Mouse (Mus musculus) heart, embryonic 13.5 days (tissue): ENCODE measurements around the gene Clpp. TPM values are rescaled to one million over a fixed set of nuclear protein-coding genes. Genes with fewer than 3 reads are reported as not detected.

Source experiments
- ATAC-seq: fragments of 200-750 bp; cut with Nextera tagmentation; 2 replicates; pipeline ENCODE4 v1.8.0; 2017; ENCODE audit warnings: moderate TSS enrichment; ENCODE audit not compliant: insufficient number of reproducible peaks, low FRiP score, low TSS enrichment; ENCODE audit errors: extremely low read depth
- H3K27ac ChIP-seq: fragments of 300-500 bp; sonication (generic); replicated peaks from 2 replicates; pipeline ENCODE4 v1.5.1; 2015; ENCODE audit warnings: moderate library complexity, mild to moderate bottlenecking, inconsistent platforms
- H3K27me3 ChIP-seq: fragments of 300-500 bp; sonication (generic); replicated peaks from 2 replicates; pipeline ENCODE4 v1.6.1; 2015; ENCODE audit warnings: mild to moderate bottlenecking, inconsistent platforms
- H3K36me3 ChIP-seq: fragments of 300-500 bp; sonication (generic); 2 replicates; pipeline ENCODE4 v1.6.1; 2015; ENCODE audit warnings: mild to moderate bottlenecking, inconsistent platforms
- H3K4me1 ChIP-seq: fragments of 300-500 bp; sonication (generic); 2 replicates; pipeline ENCODE4 v1.6.1; 2015; ENCODE audit warnings: inconsistent platforms
- H3K4me2 ChIP-seq: fragments of 300-500 bp; sonication (generic); 2 replicates; pipeline ENCODE4 v1.6.1; 2015; ENCODE audit warnings: inconsistent platforms, mild to moderate bottlenecking, moderate library complexity
- H3K4me3 ChIP-seq: fragments of 300-500 bp; sonication (generic); 2 replicates; pipeline ENCODE4 v1.5.1; 2015; ENCODE audit warnings: moderate library complexity, mild to moderate bottlenecking, inconsistent platforms
- H3K9ac ChIP-seq: fragments of 300-500 bp; sonication (generic); 2 replicates; pipeline ENCODE4 v1.6.1; 2015; ENCODE audit warnings: inconsistent platforms, mild to moderate bottlenecking, moderate library complexity
- H3K9me3 ChIP-seq: fragments of 300-500 bp; sonication (generic); 2 replicates; pipeline ENCODE4 v1.6.1; 2016; ENCODE audit warnings: inconsistent platforms
- WGBS: fragments of 180-500 bp; shearing (Covaris S2); methylation state at CpG from one replicate; pipeline ENCODE4 v1.1.7; 2015; ENCODE audit warnings: mixed read lengths; 5-methylcytosine and 5-hydroxymethylcytosine counted together
- polyA plus RNA-seq: library from polyadenylated mRNA; unstranded; fragments of >200 nt; fragmentation: Nextera tagmentation; extraction: Ambion mirVana; gene quantifications from 2 replicates; pipeline ENCODE4 v1.2.1, GENCODE M21; 2015

Clpp gene
- polyA plus RNA-seq, 1 experiment from 2014 or later = 110 TPM

- Histone ChIP-seq H3K27ac (no peak overlapping the region), H3K36me3 (peaks cover 72% of the 10 kb centered on the region), H3K27me3 (no peaks in the 10 kb centered on the region), H3K4me1 (peaks cover 17% of the 10 kb centered on the region), H3K4me3 (no peak overlapping the region), H3K9ac (no peak overlapping the region), H3K4me2 (no peak overlapping the region), H3K9me3 (no peaks in the 10 kb centered on the region)
- WGBS = 86% methylated on average over 13 of the region's 13 CpGs
- ATAC-seq = no peak
These were observed 17.2 kb downstream of the Clpp start for GRCm38 (mm10) chr17:57007137-57007905.

- under 1% methylated on average over 19 of the region's 19 CpGs for whole genome bisulfite sequencing
- Histone ChIP-seq H3K4me2 (peak overlapping the region; percentile 75), H3K27ac (peak overlapping the region; percentile 83), H3K4me3 (peak overlapping the region; percentile 74), H3K4me1 (peaks cover 20% of the 10 kb centered on the region), H3K9ac (peak overlapping the region; percentile 82), H3K36me3 (peaks cover 37% of the 10 kb centered on the region), H3K27me3 (no peaks in the 10 kb centered on the region), H3K9me3 (no peaks in the 10 kb centered on the region)
- peak; percentile 3; the same call in 1 of the 2 replicates for ATAC-seq
These were observed 20.8 kb downstream of the Clpp start for GRCm38 (mm10) chr17:57010911-57011235.

- no peaks in the 10 kb centered on the region for H3K9me3 ChIP-seq
- ATAC-seq = peak; percentile 88
- peaks cover 20% of the 10 kb centered on the region for H3K4me1 ChIP-seq
- peak within 1 kb of the TSS; percentile 74 for H3K4me3 ChIP-seq
- peak within 1 kb of the TSS; percentile 83 for H3K9ac ChIP-seq
- H3K4me2 ChIP-seq = peak within 1 kb of the TSS; percentile 75
- H3K27me3 ChIP-seq = no peaks in the 10 kb centered on the region
- WGBS = under 1% methylated on average over 51 of the region's 51 CpGs
- peaks cover 31% of the 10 kb centered on the region for H3K36me3 ChIP-seq
- peak within 1 kb of the TSS; percentile 85 for H3K27ac ChIP-seq
These were observed 21.4 kb downstream of the Clpp start, which contains the start of the genes Gtf2f1 and Gm17949 for GRCm38 (mm10) chr17:57011236-57012141. Gene Gtf2f1 (minus strand): TSS chr17:57011288. Gene Gm17949 (plus strand): TSS chr17:57011469.

- H3K4me2 ChIP-seq = peak overlapping the region; percentile 75
- ATAC-seq = no peak
- peak overlapping the region; percentile 85; the same call in 1 of the 2 replicates for H3K27ac ChIP-seq
- H3K4me1 ChIP-seq = peaks cover 20% of the 10 kb centered on the region
- 72% methylated on average over 13 of the region's 13 CpGs for WGBS
- peak overlapping the region; percentile 83 for H3K9ac ChIP-seq
- H3K4me3 ChIP-seq = peak overlapping the region; percentile 74
- peaks cover 22% of the 10 kb centered on the region for H3K36me3 ChIP-seq
- H3K27me3 ChIP-seq = no peaks in the 10 kb centered on the region
- no peaks in the 10 kb centered on the region for H3K9me3 ChIP-seq
These were observed 22.2 kb downstream of the Clpp start for GRCm38 (mm10) chr17:57012245-57012795.

- Histone ChIP-seq H3K27me3 (no peaks in the 10 kb centered on the region), H3K4me1 (no peaks in the 10 kb centered on the region), H3K4me2 (no peak overlapping the region), H3K9me3 (no peaks in the 10 kb centered on the region), H3K4me3 (no peak overlapping the region), H3K27ac (no peak overlapping the region), H3K9ac (no peak overlapping the region), H3K36me3 (peaks cover 55% of the 10 kb centered on the region)
- WGBS = 69% methylated on average over 2 of the region's 2 CpGs
- ATAC-seq = no peak
These were observed 29.6 kb downstream of the Clpp start for GRCm38 (mm10) chr17:57019693-57020092.

GRCm38 (mm10) chr17:57020960-57021359 lies 30.9 kb downstream of the Clpp start:
- ATAC-seq = no peak
- 82% methylated on average over 5 of the region's 5 CpGs for WGBS

GRCm38 (mm10) chr17:57027471-57027870 lies 37.4 kb downstream of the Clpp start:
- Histone ChIP-seq H3K9me3 (no peaks in the 10 kb centered on the region), H3K36me3 (peaks cover 66% of the 10 kb centered on the region), H3K27me3 (no peaks in the 10 kb centered on the region), H3K4me3 (no peak overlapping the region), H3K4me1 (peaks cover 20% of the 10 kb centered on the region), H3K9ac (no peak overlapping the region), H3K27ac (no peak overlapping the region), H3K4me2 (no peak overlapping the region)
- no peak for ATAC-seq
- WGBS = 84% methylated on average over 4 of the region's 4 CpGs

More at GRCm38 (mm10) chr17:57020960-57021359, 30.9 kb downstream of the Clpp start:
- Histone ChIP-seq H3K4me1 (no peaks in the 10 kb centered on the region), H3K9me3 (no peaks in the 10 kb centered on the region), H3K27me3 (no peaks in the 10 kb centered on the region), H3K4me2 (no peak overlapping the region), H3K36me3 (peaks cover 68% of the 10 kb centered on the region), H3K9ac (no peak overlapping the region), H3K4me3 (no peak overlapping the region), H3K27ac (no peak overlapping the region)

GRCm38 (mm10) chr17:57029691-57030090 lies 39.6 kb downstream of the Clpp start:
- Histone ChIP-seq H3K4me3 (peak overlapping the region; percentile 95), H3K36me3 (peaks cover 43% of the 10 kb centered on the region), H3K27me3 (no peaks in the 10 kb centered on the region), H3K4me2 (peak overlapping the region; percentile 92), H3K27ac (peak overlapping the region; percentile 94; the same call in 1 of the 2 replicates), H3K9me3 (no peaks in the 10 kb centered on the region), H3K4me1 (peaks cover 23% of the 10 kb centered on the region), H3K9ac (peak overlapping the region; percentile 100)
- WGBS = 24% methylated on average over 8 of the region's 8 CpGs
- ATAC-seq = no peak

GRCm38 (mm10) chr17:57030931-57031660 lies 41.0 kb downstream of the Clpp start, which contains the start of gene Khsrp:
Gene Khsrp (minus strand): TSS chr17:57031522.
- peak within 1 kb of the TSS; percentile 95 for H3K4me3 ChIP-seq
- H3K27ac ChIP-seq = peak within 1 kb of the TSS; percentile 94
- no peaks in the 10 kb centered on the region for H3K9me3 ChIP-seq
- ATAC-seq = peak; percentile 1; the same call in 1 of the 2 replicates
- peaks cover 29% of the 10 kb centered on the region for H3K36me3 ChIP-seq
- under 1% methylated on average over 87 of the region's 99 CpGs for WGBS
- H3K4me1 ChIP-seq = peaks cover 23% of the 10 kb centered on the region
- peak within 1 kb of the TSS; percentile 92 for H3K4me2 ChIP-seq
- H3K27me3 ChIP-seq = no peaks in the 10 kb centered on the region
- peak within 1 kb of the TSS; percentile 100 for H3K9ac ChIP-seq

- Histone ChIP-seq H3K4me1 (peaks cover 23% of the 10 kb centered on the region), H3K9me3 (no peaks in the 10 kb centered on the region), H3K36me3 (peaks cover 22% of the 10 kb centered on the region), H3K27ac (peak overlapping the region; percentile 89), H3K27me3 (peaks cover 5% of the 10 kb centered on the region; the same call in 1 of the 2 replicates), H3K4me3 (peak overlapping the region; percentile 95), H3K4me2 (peak overlapping the region; percentile 73), H3K9ac (peak overlapping the region; percentile 77)
- ATAC-seq = peak; percentile 96
- WGBS = under 1% methylated on average over 38 of the region's 38 CpGs
These were observed 41.7 kb downstream of the Clpp start for GRCm38 (mm10) chr17:57031661-57032420.
